Mouse (Mus musculus) ES-E14 (cell line): ENCODE measurements at regions not wholly inside any gene's neighbourhood (a gene's known extent, or its start where the extent isn't known, plus 50 kb on each side); places are given as distances from the start of the nearest gene placed in this dataset.

Experiments used
- DNase-seq: peaks from one replicate; pipeline ENCODE4 v3.0.0-alpha.2; 2013; ENCODE audit warnings: low read depth, low spot score
- H3K27ac ChIP-seq: 2 replicates; pipeline ENCODE4 v1.5.1; 2012; ENCODE audit warnings: low read depth, mild to moderate bottlenecking, low read length, moderate library complexity, mixed read lengths; ENCODE audit not compliant: poor library complexity, insufficient read depth, severe bottlenecking
- H3K36me3 ChIP-seq: 2 replicates; pipeline ENCODE4 v1.6.1; 2012; ENCODE audit warnings: mild to moderate bottlenecking, low read length, moderate library complexity, mixed read lengths; ENCODE audit not compliant: control insufficient read depth, poor library complexity, insufficient read depth, severe bottlenecking
- H3K4me1 ChIP-seq, 2 experiments: fragments of 150-350 bp in 1 of 2; sonication (generic) in 1 of 2; 2 replicates each; pipeline ENCODE4 v1.6.1; 2012; ENCODE audit warnings: low read length in 2 of 2, mild to moderate bottlenecking in 1 of 2, mixed read lengths in 1 of 2; ENCODE audit not compliant: control insufficient read depth in 2 of 2, insufficient read depth in 2 of 2, poor library complexity in 1 of 2
- H3K4me3 ChIP-seq, 2 experiments: fragments of 150-350 bp in 1 of 2; sonication (generic) in 1 of 2; 2 replicates each; pipeline ENCODE4 v1.5.1; 2012; ENCODE audit warnings: low read length in 2 of 2, low read depth in 1 of 2, mild to moderate bottlenecking in 1 of 2, mixed read lengths in 1 of 2; ENCODE audit not compliant: insufficient read depth in 1 of 2, poor library complexity in 1 of 2, severe bottlenecking in 1 of 2
- H3K9ac ChIP-seq: 2 replicates; pipeline ENCODE4 v1.6.1; 2012; ENCODE audit warnings: low read depth, mild to moderate bottlenecking, low read length, mixed read lengths; ENCODE audit not compliant: poor library complexity, insufficient read depth, severe bottlenecking
- H3K9me3 ChIP-seq: fragments of 150-350 bp; sonication (generic); 2 replicates; pipeline ENCODE4 v1.6.1; 2012; ENCODE audit warnings: low read depth, mild to moderate bottlenecking, low read length; ENCODE audit not compliant: control insufficient read depth, insufficient read depth
- CHD2 ChIP-seq: IDR thresholded peaks from 2 replicates; pipeline ENCODE4 v1.6.1; 2014; ENCODE audit warnings: mild to moderate bottlenecking, low read depth, low read length, inconsistent platforms
- HCFC1 ChIP-seq: IDR thresholded peaks from 2 replicates; pipeline ENCODE4 v1.6.1; 2012; ENCODE audit warnings: low read length, inconsistent platforms, borderline replicate concordance; ENCODE audit not compliant: insufficient read depth
- MAFK ChIP-seq: IDR thresholded peaks from 2 replicates; pipeline ENCODE4 v1.6.1; 2014; ENCODE audit warnings: mild to moderate bottlenecking, low read depth, low read length, inconsistent platforms; ENCODE audit not compliant: insufficient read depth
- ZC3H11A ChIP-seq: IDR thresholded peaks from 2 replicates; pipeline ENCODE4 v1.6.1; 2012; ENCODE audit warnings: low read depth, mild to moderate bottlenecking, inconsistent platforms, low read length, borderline replicate concordance
- ZNF384 ChIP-seq: IDR thresholded peaks from 2 replicates; pipeline ENCODE4 v1.6.1; 2012; ENCODE audit warnings: low read depth, low read length, inconsistent platforms
- in situ Hi-C, 2 experiments: fragments of 600-800 bp; cut with MboI; formaldehyde crosslinking; loops; one replicate each; pipeline ENCODE4 v1.15.1; 2025; ENCODE audit warnings: low sequenced_read_pairs in 2 of 2, inconsistent platforms in 1 of 2; ENCODE audit not compliant: unreplicated experiment in 2 of 2

GRCm38 (mm10) chr13:72735916-72736315 is 107.3 kb downstream of the Irx2 start:
- no peak overlapping the region for H3K9ac ChIP-seq
- no peaks in the 10 kb centered on the region for H3K4me1 ChIP-seq
- no peaks in the 10 kb centered on the region for H3K9me3 ChIP-seq
- no peak for DNase-seq
- no peaks in the 10 kb centered on the region for H3K36me3 ChIP-seq
- in situ Hi-C loops = no loop called here
- TF ChIP-seq ZNF384 (no peak), HCFC1 (no peak), CHD2 (no peak), ZC3H11A (no peak), MAFK (no peak)
- H3K27ac ChIP-seq = no peak overlapping the region
- no peak overlapping the region for H3K4me3 ChIP-seq

- H3K36me3 ChIP-seq = no peaks in the 10 kb centered on the region
- H3K9ac ChIP-seq = no peak overlapping the region
- no peaks in the 10 kb centered on the region for H3K4me1 ChIP-seq
- in situ Hi-C loops = no loop called here
- H3K9me3 ChIP-seq = no peaks in the 10 kb centered on the region
- DNase-seq = no peak
- H3K4me3 ChIP-seq = no peak overlapping the region
- no peak for TF ChIP-seq ZNF384
- TF ChIP-seq CHD2 = no peak
- TF ChIP-seq MAFK = no peak
- no peak for TF ChIP-seq ZC3H11A
- TF ChIP-seq HCFC1 = no peak
- no peak overlapping the region for H3K27ac ChIP-seq
These were observed 108.4 kb downstream of the Irx2 start for GRCm38 (mm10) chr13:72736992-72737391.

GRCm38 (mm10) chr13:72747187-72747586 is 118.6 kb downstream of the Irx2 start:
- H3K36me3 ChIP-seq = no peaks in the 10 kb centered on the region
- TF ChIP-seq ZNF384 (no peak), CHD2 (no peak), HCFC1 (no peak), MAFK (no peak), ZC3H11A (no peak)
- no peaks in the 10 kb centered on the region for H3K9me3 ChIP-seq
- no peak overlapping the region for H3K27ac ChIP-seq
- DNase-seq = no peak
- no peak overlapping the region for H3K9ac ChIP-seq
- no peak overlapping the region for H3K4me3 ChIP-seq
- H3K4me1 ChIP-seq = peaks cover 0 to 2% of the 10 kb centered on the region in 2 experiments; a peak in 1 of 4 replicates
- in situ Hi-C loops = no loop called here

GRCm38 (mm10) chr13:72755036-72755435 is 126.4 kb downstream of the Irx2 start:
- no peak overlapping the region for H3K27ac ChIP-seq
- H3K9ac ChIP-seq = no peak overlapping the region
- H3K36me3 ChIP-seq = no peaks in the 10 kb centered on the region
- no peak for DNase-seq
- peaks cover 0 to 1% of the 10 kb centered on the region in 2 experiments; a peak in 1 of 4 replicates for H3K4me1 ChIP-seq
- in situ Hi-C loops = no loop called here
- no peak for TF ChIP-seq ZNF384
- no peak for TF ChIP-seq HCFC1
- no peak for TF ChIP-seq MAFK
- TF ChIP-seq CHD2 = no peak
- no peak for TF ChIP-seq ZC3H11A
- no peaks in the 10 kb centered on the region for H3K9me3 ChIP-seq
- no peak overlapping the region for H3K4me3 ChIP-seq

GRCm38 (mm10) chr13:72762481-72762880 is 133.9 kb downstream of the Irx2 start:
- Histone ChIP-seq H3K9me3 (no peaks in the 10 kb centered on the region), H3K27ac (no peak overlapping the region), H3K36me3 (no peaks in the 10 kb centered on the region), H3K4me3 (no peak overlapping the region), H3K4me1 (no peaks in the 10 kb centered on the region), H3K9ac (no peak overlapping the region)
- DNase-seq = no peak
- TF ChIP-seq ZC3H11A (no peak), HCFC1 (no peak), ZNF384 (no peak), CHD2 (no peak), MAFK (no peak)
- in situ Hi-C loops = no loop called here
